Mouse (Mus musculus): ENCODE results near the gene Glycam1. TPM values are rescaled to one million over a fixed set of nuclear protein-coding genes. Genes with fewer than 3 reads are reported as not detected.

Glycam1 gene
- polyA plus RNA-seq, 1 experiment from 2014 or later: not detected

- H3K9ac ChIP-seq (ENCODE audit: low read depth, low read length): no peak overlapping the region
- no peaks in the 10 kb centered on the region for H3K4me1 ChIP-seq (ENCODE audit: control insufficient read depth, low read depth, low read length)
- no peak overlapping the region for H3K27ac ChIP-seq (ENCODE audit: low read length)
- peaks cover 12% of the 10 kb centered on the region for H3K27me3 ChIP-seq (ENCODE audit: control insufficient read depth, insufficient read depth, low read depth, low read length)
- no peak overlapping the region for H3K4me3 ChIP-seq (ENCODE audit: low read depth, low read length)
- no peaks in the 10 kb centered on the region for H3K36me3 ChIP-seq (ENCODE audit: control insufficient read depth, insufficient read depth)
- H3K9me3 ChIP-seq (replicated peaks; ENCODE audit: control insufficient read depth, low read length): no peaks in the 10 kb centered on the region
- no peak overlapping the region for H3K4me2 ChIP-seq (ENCODE audit: low read depth, low read length)
- no peak for ATAC-seq (ENCODE audit: low read depth)
Observed at GRCm38 (mm10) chr15:103542526-103542925, 22.4 kb downstream of the Glycam1 start.

GRCm38 (mm10) chr15:103540646-103541045, 24.2 kb downstream of the Glycam1 start:
- Histone ChIP-seq H3K27me3 (ENCODE audit: control insufficient read depth, insufficient read depth, low read depth, low read length) (peaks cover 26% of the 10 kb centered on the region), H3K9me3 (replicated peaks; ENCODE audit: control insufficient read depth, low read length) (no peaks in the 10 kb centered on the region), H3K9ac (ENCODE audit: low read depth, low read length) (no peak overlapping the region), H3K4me1 (ENCODE audit: control insufficient read depth, low read depth, low read length) (no peaks in the 10 kb centered on the region), H3K36me3 (ENCODE audit: control insufficient read depth, insufficient read depth) (no peaks in the 10 kb centered on the region), H3K4me2 (ENCODE audit: low read depth, low read length) (no peak overlapping the region), H3K4me3 (ENCODE audit: low read depth, low read length) (no peak overlapping the region), H3K27ac (ENCODE audit: low read length) (no peak overlapping the region)
- 14% methylated on average over 1 of the region's 1 CpGs for WGBS (ENCODE audit: insufficient replicate concordance)
- no peak for ATAC-seq (ENCODE audit: low read depth)

DNA sequence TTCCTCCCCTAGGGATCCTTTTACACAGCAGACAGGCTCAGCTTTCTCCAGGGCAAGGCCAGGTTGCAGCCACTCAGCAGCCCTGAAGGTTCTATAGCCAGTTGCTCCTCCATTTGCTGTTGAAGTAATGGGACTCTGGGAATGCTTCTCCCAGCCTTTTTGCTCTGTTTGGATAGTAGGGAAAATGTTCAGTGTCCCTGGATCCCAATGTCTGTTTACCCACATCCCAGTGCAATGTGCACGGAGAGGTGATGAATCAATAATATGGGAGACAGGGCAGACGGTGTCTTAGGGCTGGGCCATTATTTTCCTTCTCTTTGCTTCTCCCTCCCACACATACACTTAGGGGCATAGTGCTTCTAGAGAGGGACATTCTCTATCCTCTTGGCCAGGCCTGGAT, 25.6 kb downstream of the Glycam1 start:
- no peak for ATAC-seq (ENCODE audit: low read depth)
- Histone ChIP-seq H3K4me3 (ENCODE audit: low read depth, low read length) (no peak overlapping the region), H3K9ac (ENCODE audit: low read depth, low read length) (no peak overlapping the region), H3K9me3 (replicated peaks; ENCODE audit: control insufficient read depth, low read length) (no peaks in the 10 kb centered on the region), H3K4me1 (ENCODE audit: control insufficient read depth, low read depth, low read length) (no peaks in the 10 kb centered on the region), H3K36me3 (ENCODE audit: control insufficient read depth, insufficient read depth) (no peaks in the 10 kb centered on the region), H3K27me3 (ENCODE audit: control insufficient read depth, insufficient read depth, low read depth, low read length) (peaks cover 29% of the 10 kb centered on the region), H3K27ac (ENCODE audit: low read length) (no peak overlapping the region), H3K4me2 (ENCODE audit: low read depth, low read length) (no peak overlapping the region)
- 45% methylated on average over 2 of the region's 2 CpGs for WGBS (ENCODE audit: insufficient replicate concordance)

- Histone ChIP-seq H3K4me2 (ENCODE audit: low read depth, low read length) (peak within 1 kb of the TSS; percentile 55), H3K4me3 (ENCODE audit: low read depth, low read length) (peak within 1 kb of the TSS; percentile 40), H3K27me3 (ENCODE audit: control insufficient read depth, insufficient read depth, low read depth, low read length) (peaks cover 30% of the 10 kb centered on the region), H3K4me1 (ENCODE audit: control insufficient read depth, low read depth, low read length) (no peaks in the 10 kb centered on the region), H3K9ac (ENCODE audit: low read depth, low read length) (no peak within 1 kb of the TSS), H3K9me3 (replicated peaks; ENCODE audit: control insufficient read depth, low read length) (no peaks in the 10 kb centered on the region), H3K27ac (ENCODE audit: low read length) (no peak within 1 kb of the TSS), H3K36me3 (ENCODE audit: control insufficient read depth, insufficient read depth) (no peaks in the 10 kb centered on the region)
- ATAC-seq (ENCODE audit: low read depth): no peak
- 1% methylated on average over 35 of the region's 36 CpGs for WGBS (ENCODE audit: insufficient replicate concordance)
Observed at GRCm38 (mm10) chr15:103537822-103538213, 27.1 kb downstream of the Glycam1 start, which contains the start of gene Ppp1r1a. Ppp1r1a (minus strand) TSS chr15:103538003.

GRCm38 (mm10) chr15:103537011-103537821, 27.7 kb downstream of the Glycam1 start:
- ATAC-seq (ENCODE audit: low read depth): no peak
- H3K27ac ChIP-seq (ENCODE audit: low read length): no peak overlapping the region
- H3K4me2 ChIP-seq (ENCODE audit: low read depth, low read length): peak overlapping the region; percentile 55
- no peaks in the 10 kb centered on the region for H3K9me3 ChIP-seq (replicated peaks; ENCODE audit: control insufficient read depth, low read length)
- H3K4me3 ChIP-seq (ENCODE audit: low read depth, low read length): peak overlapping the region; percentile 40
- no peaks in the 10 kb centered on the region for H3K4me1 ChIP-seq (ENCODE audit: control insufficient read depth, low read depth, low read length)
- H3K27me3 ChIP-seq (ENCODE audit: control insufficient read depth, insufficient read depth, low read depth, low read length): peaks cover 30% of the 10 kb centered on the region
- H3K9ac ChIP-seq (ENCODE audit: low read depth, low read length): no peak overlapping the region
- no peaks in the 10 kb centered on the region for H3K36me3 ChIP-seq (ENCODE audit: control insufficient read depth, insufficient read depth)
- WGBS (ENCODE audit: insufficient replicate concordance): 2% methylated on average over 30 of the region's 37 CpGs

GRCm38 (mm10) chr15:103536456-103536855, 28.4 kb downstream of the Glycam1 start:
- no peak for ATAC-seq (ENCODE audit: low read depth)
- Histone ChIP-seq H3K36me3 (ENCODE audit: control insufficient read depth, insufficient read depth) (no peaks in the 10 kb centered on the region), H3K9me3 (replicated peaks; ENCODE audit: control insufficient read depth, low read length) (no peaks in the 10 kb centered on the region), H3K9ac (ENCODE audit: low read depth, low read length) (no peak overlapping the region), H3K27me3 (ENCODE audit: control insufficient read depth, insufficient read depth, low read depth, low read length) (peaks cover 30% of the 10 kb centered on the region), H3K27ac (ENCODE audit: low read length) (no peak overlapping the region), H3K4me1 (ENCODE audit: control insufficient read depth, low read depth, low read length) (no peaks in the 10 kb centered on the region), H3K4me3 (ENCODE audit: low read depth, low read length) (no peak overlapping the region), H3K4me2 (ENCODE audit: low read depth, low read length) (no peak overlapping the region)
- WGBS (ENCODE audit: insufficient replicate concordance): 24% methylated on average over 2 of the region's 2 CpGs

- H3K4me1 ChIP-seq (ENCODE audit: control insufficient read depth, low read depth, low read length): no peaks in the 10 kb centered on the region
- H3K36me3 ChIP-seq (ENCODE audit: control insufficient read depth, insufficient read depth): no peaks in the 10 kb centered on the region
- no peak overlapping the region for H3K27ac ChIP-seq (ENCODE audit: low read length)
- WGBS (ENCODE audit: insufficient replicate concordance): 35% methylated on average over 1 of the region's 1 CpGs
- no peak overlapping the region for H3K9ac ChIP-seq (ENCODE audit: low read depth, low read length)
- H3K27me3 ChIP-seq (ENCODE audit: control insufficient read depth, insufficient read depth, low read depth, low read length): peaks cover 30% of the 10 kb centered on the region
- H3K9me3 ChIP-seq (replicated peaks; ENCODE audit: control insufficient read depth, low read length): no peaks in the 10 kb centered on the region
- H3K4me3 ChIP-seq (ENCODE audit: low read depth, low read length): no peak overlapping the region
- ATAC-seq (ENCODE audit: low read depth): no peak
- no peak overlapping the region for H3K4me2 ChIP-seq (ENCODE audit: low read depth, low read length)
Observed at GRCm38 (mm10) chr15:103535786-103536185, 29.1 kb downstream of the Glycam1 start.

- H3K4me2 ChIP-seq (ENCODE audit: low read depth, low read length): no peak overlapping the region
- no peak for ATAC-seq (ENCODE audit: low read depth)
- WGBS (ENCODE audit: insufficient replicate concordance): 55% methylated on average over 2 of the region's 2 CpGs
- H3K4me3 ChIP-seq (ENCODE audit: low read depth, low read length): no peak overlapping the region
- no peaks in the 10 kb centered on the region for H3K4me1 ChIP-seq (ENCODE audit: control insufficient read depth, low read depth, low read length)
- H3K36me3 ChIP-seq (ENCODE audit: control insufficient read depth, insufficient read depth): no peaks in the 10 kb centered on the region
- H3K27ac ChIP-seq (ENCODE audit: low read length): no peak overlapping the region
- H3K9ac ChIP-seq (ENCODE audit: low read depth, low read length): no peak overlapping the region
- H3K9me3 ChIP-seq (replicated peaks; ENCODE audit: control insufficient read depth, low read length): no peaks in the 10 kb centered on the region
- peaks cover 30% of the 10 kb centered on the region for H3K27me3 ChIP-seq (ENCODE audit: control insufficient read depth, insufficient read depth, low read depth, low read length)
Observed at GRCm38 (mm10) chr15:103535030-103535429, 29.9 kb downstream of the Glycam1 start.

- no peak overlapping the region for H3K9ac ChIP-seq (ENCODE audit: low read depth, low read length)
- no peak overlapping the region for H3K4me2 ChIP-seq (ENCODE audit: low read depth, low read length)
- no peaks in the 10 kb centered on the region for H3K36me3 ChIP-seq (ENCODE audit: control insufficient read depth, insufficient read depth)
- no peaks in the 10 kb centered on the region for H3K9me3 ChIP-seq (replicated peaks; ENCODE audit: control insufficient read depth, low read length)
- WGBS (ENCODE audit: insufficient replicate concordance): 71% methylated on average over 7 of the region's 7 CpGs
- peaks cover 30% of the 10 kb centered on the region for H3K27me3 ChIP-seq (ENCODE audit: control insufficient read depth, insufficient read depth, low read depth, low read length)
- no peaks in the 10 kb centered on the region for H3K4me1 ChIP-seq (ENCODE audit: control insufficient read depth, low read depth, low read length)
- no peak overlapping the region for H3K27ac ChIP-seq (ENCODE audit: low read length)
- no peak overlapping the region for H3K4me3 ChIP-seq (ENCODE audit: low read depth, low read length)
- ATAC-seq (ENCODE audit: low read depth): no peak
Observed at GRCm38 (mm10) chr15:103534054-103534620, 30.7 kb downstream of the Glycam1 start.

Measured in liver, embryonic 16.5 days (tissue).